Mouse (Mus musculus) heart, postnatal 36 days (tissue): ENCODE measurements around the gene Mpv17l. TPM values are rescaled to one million over a fixed set of nuclear protein-coding genes. Genes with fewer than 3 reads are reported as not detected.
"Not testable (repeated sequence)": the region's sequence is repeated elsewhere in the genome, so short reads cannot be mapped to it uniquely, and the experiment has no call there.

ENCODE experiments used
- DNase-seq, 2 experiments: peaks; one replicate each; pipeline ENCODE4 v3.0.0; 2021 to 2022
- intact Hi-C: fragments of 180-260 bp; cut with DNase I; formaldehyde crosslinking; loops from one replicate; pipeline ENCODE4 v1.15.1; 2025
- total RNA-seq, 2 experiments: library from RNA; stranded (reverse); gene quantifications; 2 replicates each; pipeline ENCODE4 v1.2.3; 2021

Gene Mpv17l
- total RNA-seq, 2 experiments from 2014 or later: 0.76 to 1.4 TPM

DNA sequence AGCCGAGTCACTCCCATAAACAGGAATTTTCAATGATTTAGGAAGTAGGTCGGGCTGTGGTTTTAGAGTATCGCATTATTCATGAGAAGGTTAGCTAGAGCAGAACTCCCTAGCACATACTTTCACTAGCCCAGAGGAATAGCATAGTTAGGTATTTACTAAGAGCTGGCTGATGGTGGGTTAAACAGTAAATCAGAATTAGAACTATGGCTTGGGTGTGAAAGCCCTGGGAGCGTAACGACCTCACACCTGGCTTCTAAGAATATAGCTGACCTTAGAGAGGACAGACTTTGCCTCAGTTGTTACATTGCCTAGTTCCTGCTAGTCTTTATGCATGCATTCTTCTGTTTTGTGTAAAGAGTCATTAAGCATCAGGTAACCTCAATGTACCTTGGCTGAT is 20.0 kb downstream of the Mpv17l start:
- DNase-seq, intact Hi-C loops: not testable (repeated sequence)

DNA sequence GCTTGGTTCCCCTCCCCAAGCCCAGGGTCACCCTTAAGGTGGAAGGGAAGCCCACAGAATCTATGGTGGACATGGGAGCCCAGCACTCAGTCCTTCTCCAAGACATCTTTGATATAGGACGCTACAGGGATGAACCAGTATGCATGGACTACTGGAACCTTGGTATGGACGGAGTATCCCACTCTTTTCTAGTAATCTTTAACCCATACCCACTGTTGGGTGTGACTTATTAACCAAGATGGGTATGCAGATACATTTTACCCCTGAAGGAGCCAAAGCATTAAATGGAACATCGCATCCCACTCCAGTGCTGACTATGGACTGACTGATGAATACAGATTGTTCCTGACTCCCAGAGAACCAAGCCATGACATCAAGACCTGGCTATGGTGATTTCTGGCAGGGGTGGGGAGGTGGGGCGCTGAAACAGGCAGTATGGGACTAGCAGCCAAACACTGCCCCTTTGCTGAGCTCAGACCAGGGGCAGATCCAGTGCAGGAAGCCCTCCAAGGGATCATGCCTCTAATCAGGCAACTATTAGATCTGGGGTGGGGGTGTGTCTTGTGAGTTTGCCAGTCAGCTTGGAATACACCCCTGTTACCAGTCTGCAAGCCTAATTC is 24.6 kb downstream of the Mpv17l start:
- intact Hi-C loops: no loop called here
- no peak for DNase-seq

DNA sequence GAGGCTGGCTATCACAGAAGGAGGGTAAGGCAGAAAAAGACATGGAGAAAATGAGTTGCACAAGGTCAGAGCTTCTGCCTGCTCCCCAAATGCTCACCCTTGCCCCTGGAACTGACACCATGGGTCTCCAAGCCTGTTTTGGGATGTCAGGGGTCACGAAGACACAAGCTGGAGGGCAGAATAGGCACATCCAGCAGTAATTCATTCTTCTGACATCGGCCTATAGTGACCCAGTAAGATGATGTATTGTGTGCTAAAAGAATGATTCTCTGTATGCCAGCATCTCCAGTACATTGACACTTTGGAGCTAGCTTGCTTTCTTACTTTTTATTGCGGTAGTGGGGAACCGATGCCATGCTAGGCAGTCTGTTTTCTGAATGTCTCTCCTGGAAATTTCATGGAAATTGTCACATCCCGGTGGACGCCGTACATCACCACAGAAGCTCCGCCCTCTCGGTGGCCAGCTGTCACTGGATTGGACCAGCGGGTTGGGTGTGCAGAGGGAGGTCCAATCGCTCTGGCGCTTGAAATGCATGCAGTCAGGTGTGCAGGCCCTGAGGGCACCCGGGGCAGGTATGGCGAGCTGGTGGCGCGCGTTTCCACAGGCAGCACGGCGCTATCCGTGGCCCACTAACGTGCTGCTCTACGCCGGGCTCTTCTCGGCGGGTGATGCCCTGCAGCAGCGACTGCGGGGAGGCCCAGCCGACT is 37.3 kb downstream of the Mpv17l start:
- peak; percentile 8 to 11 for DNase-seq
- intact Hi-C loops: no loop called here

DNA sequence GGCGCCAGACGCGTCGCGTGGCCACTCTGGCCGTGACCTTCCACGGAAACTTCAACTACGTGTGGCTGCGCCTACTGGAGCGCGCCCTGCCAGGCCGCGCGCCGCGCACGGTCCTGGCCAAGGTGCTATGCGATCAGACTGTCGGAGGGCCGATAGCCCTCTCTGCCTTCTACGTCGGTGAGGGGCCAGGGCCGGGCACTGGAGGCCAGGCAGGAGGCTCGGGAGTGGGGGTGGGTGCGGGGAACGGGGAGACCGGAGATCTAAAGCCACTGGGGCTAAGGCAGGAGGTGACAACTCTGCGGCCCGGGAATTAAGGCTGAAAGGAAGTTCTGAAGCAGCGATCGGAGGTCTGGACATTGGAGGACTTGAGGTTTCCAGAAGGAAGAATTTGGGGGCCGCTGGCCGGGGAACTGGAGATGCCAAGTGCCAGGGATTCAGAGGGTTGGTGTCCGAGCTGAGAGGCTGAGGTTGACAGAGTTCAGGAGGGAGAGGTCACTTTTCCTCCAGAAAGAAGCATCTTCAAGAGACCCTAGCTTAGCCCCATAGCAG is 38.0 kb downstream of the Mpv17l start:
- intact Hi-C loops: no loop called here
- DNase-seq: no peak

DNA sequence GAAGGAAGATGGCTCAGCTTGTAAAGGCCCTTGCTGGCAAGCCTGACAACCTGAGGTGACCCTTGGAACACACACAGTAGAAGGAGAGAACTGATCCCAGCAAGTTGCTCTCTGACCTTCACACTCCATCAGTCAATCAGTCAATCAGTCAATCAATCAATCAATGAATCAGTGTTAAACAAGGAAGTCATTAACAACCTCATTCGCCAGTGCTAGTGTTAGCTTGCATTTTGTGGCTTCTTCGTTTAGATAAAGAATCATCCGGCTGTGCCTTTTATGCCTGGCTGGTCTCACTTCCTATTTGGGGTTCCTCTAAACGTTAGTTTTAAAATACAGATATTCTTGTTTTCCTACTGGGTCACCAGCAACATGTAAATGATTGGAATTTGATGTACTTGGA is 41.2 kb downstream of the Mpv17l start:
- DNase-seq: no peak
- intact Hi-C loops: no loop called here

DNA sequence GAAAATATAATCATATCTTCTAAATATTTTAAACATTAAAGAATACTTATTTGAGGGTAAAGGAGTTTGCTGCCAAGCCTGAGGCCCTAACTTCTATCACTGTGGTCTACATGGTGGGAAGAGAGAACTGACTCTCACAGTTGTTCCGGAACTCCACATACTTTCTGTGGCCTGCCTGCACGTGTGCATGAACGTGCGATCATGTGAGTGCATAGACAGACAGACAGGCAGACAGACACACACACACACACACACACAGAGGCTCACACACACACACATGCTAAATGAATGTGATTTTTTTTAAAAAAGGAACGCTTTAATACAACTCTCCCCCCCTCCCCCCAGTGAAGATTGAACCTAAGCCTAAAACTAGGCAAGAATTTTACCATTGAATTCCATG is 41.8 kb downstream of the Mpv17l start:
- DNase-seq: no peak
- intact Hi-C loops: no loop called here

DNA sequence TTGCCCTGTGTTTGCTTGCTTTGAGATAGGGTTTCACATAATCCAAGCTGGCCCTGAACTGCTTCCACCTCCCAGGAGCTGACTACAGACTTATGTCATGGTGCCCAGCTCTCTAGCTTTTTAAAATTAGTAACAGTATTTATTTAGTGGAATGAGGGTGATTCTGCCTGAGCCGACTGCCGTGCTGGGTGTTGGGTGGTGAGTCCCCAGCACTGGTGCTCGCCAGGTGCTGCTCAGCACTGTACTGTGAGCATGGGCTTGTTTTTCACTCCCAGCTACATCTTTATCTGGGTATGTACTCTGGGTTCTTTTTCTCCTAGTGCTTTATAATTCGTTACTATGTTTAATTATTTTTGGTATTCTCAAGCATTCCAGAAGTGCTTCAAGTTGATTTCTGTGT is 42.2 kb downstream of the Mpv17l start:
- DNase-seq: no peak
- intact Hi-C loops: no loop called here

DNA sequence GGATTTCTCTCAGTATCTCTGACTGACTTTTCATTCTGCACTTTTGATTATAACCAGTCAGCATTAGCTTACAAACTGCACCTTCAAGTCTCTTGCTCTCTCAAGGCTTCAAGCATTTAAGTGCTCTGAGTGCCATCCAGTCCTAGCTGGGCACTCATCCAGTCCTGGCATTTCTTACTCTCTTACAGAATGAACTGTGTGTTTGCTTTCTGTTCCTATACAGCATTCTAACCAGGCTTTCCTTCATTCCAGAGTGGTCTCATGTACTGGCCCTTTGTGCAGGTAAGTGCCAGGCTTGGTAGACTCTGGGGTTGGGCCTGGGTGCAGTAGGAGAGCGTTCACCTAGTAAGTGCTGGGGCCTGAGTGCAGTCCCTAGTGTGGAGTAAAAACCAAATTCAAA is 43.3 kb downstream of the Mpv17l start:
- DNase-seq: no peak
- intact Hi-C loops: no loop called here

DNA sequence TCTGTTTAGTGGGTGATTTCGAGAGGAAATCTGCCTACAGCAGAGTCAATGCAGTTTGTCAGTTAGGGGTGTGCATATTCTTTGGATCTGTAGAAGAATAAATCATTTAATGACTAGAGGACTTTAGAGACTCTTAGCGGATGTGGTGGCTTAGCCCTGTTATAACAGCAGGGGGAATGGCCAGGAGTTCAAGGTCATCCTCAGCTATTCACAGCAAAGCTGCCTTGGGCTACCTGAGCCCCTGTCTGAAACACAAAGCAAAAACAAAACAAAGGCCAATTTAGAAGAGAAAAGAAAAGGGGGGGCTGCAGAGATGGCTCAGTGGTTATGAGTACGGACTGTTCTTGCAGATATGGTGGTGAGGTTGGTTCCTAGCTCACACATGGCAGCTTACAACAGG is 48.3 kb downstream of the Mpv17l start:
- no peak for DNase-seq
- intact Hi-C loops: no loop called here

DNA sequence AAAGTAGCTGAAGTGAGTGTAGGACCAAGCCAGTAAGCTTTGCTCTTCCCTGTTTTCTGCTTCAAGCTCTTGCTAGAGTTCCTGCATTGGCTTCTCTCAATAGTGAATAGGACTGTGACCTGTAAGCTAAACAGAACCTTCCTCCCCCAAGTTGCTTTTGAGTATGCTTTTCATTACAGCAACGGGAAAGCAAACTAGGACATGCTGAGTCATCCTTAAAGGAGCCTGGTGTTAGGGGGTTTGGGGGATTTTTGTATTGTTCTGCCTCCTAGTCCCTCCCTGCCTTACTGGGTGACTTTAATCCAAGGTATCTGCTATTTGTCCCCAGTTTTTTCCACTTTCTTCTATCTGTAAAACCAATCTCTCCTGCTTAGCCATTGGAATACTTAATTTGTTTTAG is 59.1 kb downstream of the Mpv17l start:
- intact Hi-C loops: loop anchor here (5.0 kb wide), 1 partner anchor 265 kb away; no protein-coding TSS in a partner anchor
- DNase-seq: no peak

DNA sequence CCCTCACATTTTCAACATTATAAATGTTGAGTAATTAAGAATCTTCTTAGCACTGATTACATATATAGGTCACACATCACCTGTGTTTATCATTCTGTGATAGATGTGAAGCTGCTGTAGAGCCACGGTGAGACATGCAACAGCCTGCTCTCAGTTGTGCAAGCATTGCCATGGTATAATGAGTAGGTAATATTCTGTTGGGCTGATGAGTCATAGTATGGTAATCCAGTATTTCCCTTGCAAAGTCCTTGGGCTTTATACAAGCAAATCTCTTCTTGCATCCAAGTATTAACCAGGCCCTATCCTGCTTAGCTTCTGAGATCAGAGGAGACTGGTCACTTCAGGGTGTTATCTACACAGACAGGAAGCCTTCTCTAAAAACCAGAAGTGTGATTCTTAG is 66.1 kb downstream of the Mpv17l start:
- intact Hi-C loops: no loop called here
- DNase-seq: no peak

DNA sequence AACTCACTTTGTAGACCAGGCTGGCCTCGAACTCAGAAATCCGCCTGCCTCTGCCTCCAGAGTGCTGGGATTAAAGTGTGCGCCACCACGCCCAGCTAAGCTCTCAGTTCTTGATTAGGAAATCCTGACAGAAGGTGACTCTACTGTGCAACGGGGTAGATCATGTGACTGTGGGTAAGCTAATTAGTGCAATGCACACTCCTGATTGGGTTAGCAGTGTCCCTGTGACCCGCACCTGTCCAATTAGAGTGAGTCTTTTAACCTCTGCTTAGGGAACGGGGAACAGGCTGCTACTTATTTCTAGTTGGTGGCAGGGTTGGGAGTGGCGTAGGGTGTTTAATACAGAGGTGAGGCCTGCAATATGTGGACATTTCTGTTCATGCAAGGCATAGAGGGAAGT is 69.1 kb downstream of the Mpv17l start:
- intact Hi-C loops: no loop called here
- no peak for DNase-seq

DNA sequence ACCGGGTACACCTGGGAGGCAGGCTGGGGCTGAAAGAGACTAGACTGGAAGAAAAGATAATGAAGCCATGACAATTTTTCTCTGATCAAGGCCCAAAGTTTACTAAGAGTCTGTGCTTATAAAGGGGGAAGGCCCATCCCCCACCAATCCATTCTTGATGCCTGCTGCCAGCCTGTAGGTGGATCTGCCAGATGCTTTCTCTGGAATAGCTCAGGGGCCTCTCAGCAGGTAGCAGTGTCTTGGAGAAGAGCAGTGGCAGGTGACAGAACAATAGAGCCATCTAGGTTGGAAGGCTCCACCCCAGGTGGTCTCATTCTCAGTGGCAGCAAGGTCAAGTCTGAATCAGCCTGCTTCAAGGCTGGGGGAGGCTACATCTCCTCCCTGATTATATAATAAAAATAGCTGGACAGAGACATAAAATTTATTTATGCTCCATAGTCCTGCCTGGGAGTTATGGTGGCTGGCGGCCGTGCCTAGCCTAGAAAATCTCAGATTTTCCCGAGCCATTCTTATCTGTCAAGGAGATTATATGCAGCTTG is 73.5 kb downstream of the Mpv17l start:
- DNase-seq, intact Hi-C loops: not testable (repeated sequence)

DNA sequence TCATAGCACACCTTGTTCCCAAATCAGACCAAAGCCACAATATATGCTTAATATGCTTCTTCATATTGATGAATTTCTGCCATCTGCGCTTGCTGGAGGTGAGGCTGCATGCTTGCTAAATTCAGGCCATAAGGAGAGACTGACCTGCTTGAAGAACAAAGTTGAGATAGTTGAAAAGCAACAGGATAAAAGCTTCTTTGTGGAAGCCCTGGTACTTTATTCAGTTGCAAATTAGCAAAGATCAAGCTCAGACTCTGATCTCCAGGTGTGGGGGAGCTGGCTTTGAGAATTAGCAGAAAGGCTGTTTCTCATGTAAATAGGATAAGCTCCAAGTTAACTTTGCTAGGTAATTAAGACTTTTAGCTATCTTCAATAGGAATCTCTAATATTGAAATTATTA is 74.1 kb downstream of the Mpv17l start:
- intact Hi-C loops, DNase-seq: not testable (repeated sequence)

DNA sequence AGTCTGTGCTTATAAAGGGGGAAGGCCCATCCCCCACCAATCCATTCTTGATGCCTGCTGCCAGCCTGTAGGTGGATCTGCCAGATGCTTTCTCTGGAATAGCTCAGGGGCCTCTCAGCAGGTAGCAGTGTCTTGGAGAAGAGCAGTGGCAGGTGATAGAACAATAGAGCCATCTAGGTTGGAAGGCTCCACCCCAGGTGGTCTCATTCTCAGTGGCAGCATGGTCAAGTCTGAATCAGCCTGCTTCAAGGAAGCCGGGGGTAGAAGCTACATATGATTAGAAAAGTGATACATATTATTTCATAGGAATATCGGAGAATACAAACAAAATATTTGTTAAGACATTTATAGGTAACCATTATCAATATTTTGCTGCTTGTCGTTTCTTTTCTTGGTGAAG is 78.8 kb downstream of the Mpv17l start:
- intact Hi-C loops, DNase-seq: not testable (repeated sequence)

DNA sequence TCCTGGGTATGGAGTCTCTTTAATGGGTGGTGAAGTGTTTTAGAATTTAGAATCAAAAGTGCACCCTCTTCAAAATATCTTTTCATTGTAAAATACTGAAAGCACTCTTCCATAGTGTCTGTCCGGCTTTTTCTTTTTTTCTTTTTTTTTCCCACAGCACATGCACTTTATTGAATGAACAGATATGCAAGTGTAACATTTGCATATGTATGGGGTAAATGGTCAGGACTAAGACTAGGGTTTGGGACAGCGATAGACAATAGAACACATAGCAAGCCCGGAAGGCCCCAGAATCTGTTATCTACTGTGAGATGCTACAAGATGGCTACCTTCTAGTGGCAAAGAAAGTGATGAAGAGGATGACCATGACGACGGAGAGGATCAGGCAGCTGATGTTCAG is 80.2 kb downstream of the Mpv17l start:
- DNase-seq: no peak
- intact Hi-C loops: no loop called here

DNA sequence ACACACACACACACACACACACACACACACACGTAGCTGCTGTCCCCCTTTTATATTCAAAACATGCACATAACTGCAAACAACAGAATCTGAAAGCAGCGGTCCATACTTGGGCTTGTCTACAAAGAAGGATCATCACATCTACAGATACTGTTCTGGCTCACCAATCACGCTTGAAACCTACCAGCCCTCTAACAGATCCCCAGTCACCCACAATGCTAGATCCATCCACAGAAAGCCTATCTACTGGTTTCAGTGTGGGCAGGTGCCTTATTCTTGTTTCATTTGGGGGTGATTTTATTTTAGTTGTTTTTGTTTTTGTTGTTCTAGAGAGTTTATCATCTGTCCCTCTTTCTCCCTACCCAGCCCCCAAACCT is 83.2 kb downstream of the Mpv17l start:
- DNase-seq: no peak
- intact Hi-C loops: no loop called here

DNA sequence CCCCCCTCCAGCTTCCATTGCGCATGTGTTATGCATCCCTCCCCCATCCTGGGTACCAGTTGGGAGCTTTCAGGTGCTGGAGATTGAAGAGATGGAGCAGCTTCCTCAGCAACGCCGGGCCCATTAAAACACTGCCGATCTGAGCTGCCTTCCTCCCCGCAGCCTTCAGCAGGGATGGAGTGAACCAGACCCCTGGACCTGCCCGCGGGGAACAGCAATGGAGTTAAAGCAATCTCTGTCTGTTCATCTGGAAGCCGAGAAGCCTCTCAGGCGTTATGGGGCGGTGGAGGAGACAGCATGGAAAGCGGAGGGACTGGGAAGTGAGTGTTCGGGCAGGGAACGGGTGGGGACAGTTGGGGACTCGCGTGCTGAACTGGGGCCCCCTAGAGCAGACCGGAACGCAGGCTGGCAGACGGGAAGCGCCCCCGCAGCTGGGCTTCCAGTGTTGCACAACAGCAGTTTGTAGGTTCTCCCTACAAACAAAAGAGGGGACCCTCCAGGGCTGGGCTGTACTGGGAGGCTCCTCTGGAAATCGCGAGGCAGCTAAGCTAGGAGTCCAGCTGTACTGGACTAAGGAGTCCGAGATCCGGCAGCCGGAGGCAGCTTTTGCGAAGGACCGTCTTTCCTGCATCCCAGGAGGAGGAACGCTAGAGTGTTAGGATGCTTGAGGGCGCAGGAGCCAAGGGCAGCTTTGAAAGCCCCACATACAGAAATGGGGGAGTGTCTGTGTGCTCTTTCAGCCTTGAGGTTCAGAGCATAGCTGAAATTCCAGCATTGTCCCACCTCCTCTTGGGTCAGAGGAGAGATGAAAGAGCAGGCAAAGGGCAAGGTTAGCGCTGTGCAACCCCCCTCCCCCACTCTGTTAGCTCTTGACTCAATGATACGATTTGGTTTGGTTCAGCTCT is 83.9 kb downstream of the Mpv17l start, which contains the start of the genes 2900011O08Rik and Ifitm7:
Gene 2900011O08Rik, plus strand, starts transcription at position 31 of the 905 bp plus-strand sequence.
Gene Ifitm7, minus strand, starts transcription at position 315 of the 905 bp plus-strand sequence.
- DNase-seq: no peak

DNA sequence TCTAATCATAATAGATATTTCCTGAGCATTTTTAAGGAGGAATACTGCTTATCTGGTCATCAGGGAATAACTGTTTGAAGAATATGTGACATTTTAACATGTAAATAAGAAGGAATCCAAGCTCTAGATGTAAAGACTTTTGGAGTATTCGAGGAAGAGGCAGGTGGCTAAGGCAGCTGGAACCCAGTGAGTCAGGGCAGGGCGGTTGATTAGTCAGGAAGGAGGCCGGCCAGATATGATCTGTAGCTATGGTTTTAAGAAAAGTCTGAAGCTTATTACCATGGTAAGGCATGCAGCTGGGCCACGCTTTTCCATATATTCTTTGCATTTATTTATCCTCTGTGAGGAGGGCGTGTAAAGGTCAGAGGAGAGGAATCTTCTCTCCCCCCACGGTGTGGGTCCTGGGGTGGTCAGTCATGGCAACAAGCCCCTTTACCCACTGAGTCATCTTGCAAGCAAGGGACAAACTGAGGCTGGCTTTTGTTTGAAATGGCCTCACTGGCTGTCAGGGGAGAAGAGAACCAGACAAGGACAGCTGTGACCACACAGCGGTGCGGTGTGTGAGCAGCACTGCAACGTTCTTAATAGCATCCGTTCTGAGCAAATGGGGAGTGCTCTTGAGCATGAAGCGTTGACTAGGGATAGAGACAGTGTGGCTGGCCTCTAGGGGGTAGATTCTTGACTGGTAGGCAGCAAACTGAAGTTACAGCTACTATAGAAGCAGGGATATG is 89.7 kb downstream of the Mpv17l start:
- DNase-seq: no peak
- intact Hi-C loops: no loop called here

More for the DNA sequence above, 83.9 kb downstream of the Mpv17l start, which contains the start of the genes 2900011O08Rik and Ifitm7:
- intact Hi-C loops: no loop called here

DNA sequence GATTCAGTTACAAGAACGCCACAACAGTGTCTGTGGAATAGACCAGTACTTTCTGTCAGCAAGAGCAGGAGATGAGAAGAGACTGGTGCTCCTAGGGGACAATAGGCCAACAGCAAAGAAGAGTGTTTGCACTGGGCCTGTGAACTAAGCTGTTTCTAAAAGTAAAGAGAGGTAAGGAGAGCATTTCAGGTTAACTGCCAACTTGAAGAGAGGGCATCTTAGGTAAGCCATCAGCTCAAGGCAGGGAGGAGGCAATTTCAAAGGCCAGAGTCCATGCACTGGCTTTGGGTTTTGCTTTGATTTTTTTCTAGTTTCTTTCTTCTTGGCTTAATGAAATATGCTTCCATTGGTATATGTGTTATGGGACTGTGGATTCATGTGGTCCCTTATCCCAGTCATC is 91.1 kb downstream of the Mpv17l start:
- intact Hi-C loops: no loop called here
- DNase-seq: no peak
